Mouse (Mus musculus) heart, postnatal 0 days (tissue): ENCODE measurements around the gene Nobox. TPM values are rescaled to one million over a fixed set of nuclear protein-coding genes. Genes with fewer than 3 reads are reported as not detected.

Source experiments
- ATAC-seq: fragments of 200-750 bp; cut with Nextera tagmentation; 2 replicates; pipeline ENCODE4 v1.8.0; 2017; ENCODE audit warnings: low read depth, moderate number of reproducible peaks, moderate library complexity; ENCODE audit not compliant: insufficient read depth
- DNase-seq: peaks from one replicate; pipeline ENCODE4 v3.0.0-alpha.2; 2016; ENCODE audit warnings: low spot score
- H3K27ac ChIP-seq: fragments of 300-500 bp; sonication (generic); 2 replicates; pipeline ENCODE4 v1.5.1; 2014; ENCODE audit warnings: low read depth, mild to moderate bottlenecking
- H3K27me3 ChIP-seq: fragments of 300-500 bp; sonication (generic); 2 replicates; pipeline ENCODE4 v1.6.1; 2014; ENCODE audit warnings: low read length, mixed read lengths; ENCODE audit not compliant: control insufficient read depth, insufficient read depth
- H3K36me3 ChIP-seq: fragments of 300-500 bp; sonication (generic); replicated peaks from 2 replicates; pipeline ENCODE4 v1.6.1; 2014; ENCODE audit warnings: low read length, mixed read lengths; ENCODE audit not compliant: control insufficient read depth, insufficient read depth
- H3K4me1 ChIP-seq: fragments of 300-500 bp; sonication (generic); 2 replicates; pipeline ENCODE4 v1.6.1; 2014; ENCODE audit warnings: antibody characterized with exemption; ENCODE audit not compliant: control insufficient read depth, insufficient read depth
- H3K4me2 ChIP-seq: fragments of 300-500 bp; sonication (generic); 2 replicates; pipeline ENCODE4 v1.6.1; 2014; ENCODE audit warnings: low read depth, mild to moderate bottlenecking, low read length, moderate library complexity
- H3K4me3 ChIP-seq: fragments of 300-500 bp; sonication (generic); 2 replicates; pipeline ENCODE4 v1.5.1; 2014; ENCODE audit warnings: low read depth, low read length
- H3K9ac ChIP-seq: fragments of 300-500 bp; sonication (generic); replicated peaks from 2 replicates; pipeline ENCODE4 v1.6.1; 2014; ENCODE audit warnings: low read depth, low read length, mixed read lengths
- H3K9me3 ChIP-seq: fragments of 300-500 bp; sonication (generic); replicated peaks from 2 replicates; pipeline ENCODE4 v1.6.1; 2016; ENCODE audit warnings: low read length; ENCODE audit not compliant: control insufficient read depth
- CTCF ChIP-seq: IDR thresholded peaks from 2 replicates; pipeline ENCODE4 v1.5.1; 2016; ENCODE audit warnings: antibody characterized with exemption, control low read depth, low read depth
- EP300 ChIP-seq: IDR thresholded peaks from 2 replicates; pipeline ENCODE4 v1.6.1; 2016; ENCODE audit warnings: antibody characterized with exemption, low read depth
- WGBS: fragments of 180-500 bp; shearing (Covaris S2); extraction: QIAGEN DNeasy Blood & Tissue Kit; methylation state at CpG from one replicate; pipeline ENCODE4 v1.1.7; 2014; 5-methylcytosine and 5-hydroxymethylcytosine counted together
- polyA plus RNA-seq: library from polyadenylated mRNA; unstranded; fragments of >200 nt; fragmentation: Nextera tagmentation; extraction: Ambion mirVana; gene quantifications from 2 replicates; pipeline ENCODE4 v1.2.1, GENCODE M21; 2015
- total RNA-seq: library from RNA; depleted of rRNA; stranded (reverse); fragments of >200 nt; gene quantifications from 2 replicates; pipeline ENCODE4 v1.2.3, GENCODE M21; 2014; ENCODE audit warnings: low replicate concordance

Nobox gene
- total and polyA plus RNA-seq, 2 experiments from 2014 or later = not detected

DNA sequence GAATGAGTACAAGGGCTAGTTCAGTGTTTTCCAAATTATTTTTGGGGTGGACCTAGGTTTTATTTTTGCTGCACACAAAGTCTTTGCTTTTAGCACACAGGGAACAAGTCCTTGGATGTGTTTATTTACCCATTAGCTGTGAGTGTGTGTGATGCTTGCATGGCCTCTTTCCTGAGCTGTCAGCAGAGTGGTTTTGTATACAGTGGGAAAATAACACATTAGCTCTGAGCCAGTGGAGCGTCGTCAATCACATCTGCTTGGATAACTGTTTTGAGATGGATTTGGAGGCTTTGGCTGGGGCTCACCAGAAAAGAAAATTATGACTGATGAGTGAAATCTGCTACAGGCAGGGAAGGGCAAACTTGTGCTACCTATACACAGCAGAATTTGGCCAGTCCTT lies 33.0 kb upstream of the Nobox start:
- Histone ChIP-seq H3K4me3 (no peak overlapping the region), H3K9me3 (no peaks in the 10 kb centered on the region), H3K4me2 (no peak overlapping the region), H3K36me3 (no peaks in the 10 kb centered on the region), H3K4me1 (peaks cover 1% of the 10 kb centered on the region; the same call in 1 of the 2 replicates), H3K27ac (no peak overlapping the region), H3K27me3 (no peaks in the 10 kb centered on the region), H3K9ac (no peak overlapping the region)
- ATAC-seq = no peak
- TF ChIP-seq EP300 (no peak), CTCF (no peak)
- WGBS = 42% methylated on average over 2 of the region's 2 CpGs
- no peak for DNase-seq

GRCm38 (mm10) chr6:43338804-43339203 lies 29.4 kb upstream of the Nobox start:
- ATAC-seq = no peak
- no peak for TF ChIP-seq EP300
- TF ChIP-seq CTCF = no peak
- peaks cover 9% of the 10 kb centered on the region; the same call in 1 of the 2 replicates for H3K4me1 ChIP-seq
- H3K4me2 ChIP-seq = no peak overlapping the region
- H3K27ac ChIP-seq = no peak overlapping the region
- no peak for DNase-seq
- H3K9ac ChIP-seq = no peak overlapping the region
- H3K27me3 ChIP-seq = no peaks in the 10 kb centered on the region
- 69% methylated on average over 2 of the region's 2 CpGs for WGBS
- no peak overlapping the region for H3K4me3 ChIP-seq
- H3K9me3 ChIP-seq = no peaks in the 10 kb centered on the region
- no peaks in the 10 kb centered on the region for H3K36me3 ChIP-seq

DNA sequence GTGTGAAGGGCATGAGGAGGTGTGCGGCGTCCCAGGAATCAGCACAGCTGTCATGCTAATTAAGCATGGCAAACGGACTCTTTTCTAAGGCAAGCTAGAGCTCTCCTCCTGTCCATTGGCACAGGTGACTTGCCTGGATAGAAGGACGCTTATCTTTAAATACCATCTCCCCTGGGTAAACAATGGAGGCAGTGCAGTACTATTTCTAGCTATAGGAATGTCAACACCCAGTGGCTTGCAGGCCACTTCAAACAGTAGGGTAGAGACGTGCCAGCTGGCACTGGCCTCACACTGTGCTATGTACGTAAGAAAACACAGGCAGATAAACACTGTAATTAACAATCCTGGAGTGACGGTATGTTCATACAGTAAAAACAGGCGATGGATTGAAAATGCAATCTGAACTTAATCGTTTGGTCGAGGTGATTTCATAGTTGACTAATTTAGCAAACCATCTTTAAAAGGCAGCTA lies 28.2 kb upstream of the Nobox start:
- H3K9me3 ChIP-seq = no peaks in the 10 kb centered on the region
- H3K4me2 ChIP-seq = peak overlapping the region; percentile 33
- peak overlapping the region; percentile 51 for H3K27ac ChIP-seq
- peak; percentile 80 for DNase-seq
- no peak overlapping the region for H3K4me3 ChIP-seq
- H3K36me3 ChIP-seq = no peaks in the 10 kb centered on the region
- 18% methylated on average over 10 of the region's 10 CpGs for WGBS
- TF ChIP-seq EP300 (no peak), CTCF (no peak)
- H3K4me1 ChIP-seq = peaks cover 9% of the 10 kb centered on the region; the same call in 1 of the 2 replicates
- ATAC-seq = peak; percentile 97
- H3K27me3 ChIP-seq = no peaks in the 10 kb centered on the region
- H3K9ac ChIP-seq = no peak overlapping the region

- H3K27me3 ChIP-seq = no peaks in the 10 kb centered on the region
- no peak overlapping the region for H3K4me3 ChIP-seq
- TF ChIP-seq CTCF = peak; percentile 16; the same call in 1 of the 2 replicates
- TF ChIP-seq EP300 = no peak
- no peaks in the 10 kb centered on the region for H3K36me3 ChIP-seq
- WGBS = 77% methylated on average over 3 of the region's 3 CpGs
- no peaks in the 10 kb centered on the region for H3K9me3 ChIP-seq
- H3K4me2 ChIP-seq = no peak overlapping the region
- no peak for DNase-seq
- no peak for ATAC-seq
- H3K9ac ChIP-seq = no peak overlapping the region
- peaks cover 9% of the 10 kb centered on the region; the same call in 1 of the 2 replicates for H3K4me1 ChIP-seq
- H3K27ac ChIP-seq = no peak overlapping the region
Observed at GRCm38 (mm10) chr6:43335619-43336234, 26.4 kb upstream of the Nobox start.

DNA sequence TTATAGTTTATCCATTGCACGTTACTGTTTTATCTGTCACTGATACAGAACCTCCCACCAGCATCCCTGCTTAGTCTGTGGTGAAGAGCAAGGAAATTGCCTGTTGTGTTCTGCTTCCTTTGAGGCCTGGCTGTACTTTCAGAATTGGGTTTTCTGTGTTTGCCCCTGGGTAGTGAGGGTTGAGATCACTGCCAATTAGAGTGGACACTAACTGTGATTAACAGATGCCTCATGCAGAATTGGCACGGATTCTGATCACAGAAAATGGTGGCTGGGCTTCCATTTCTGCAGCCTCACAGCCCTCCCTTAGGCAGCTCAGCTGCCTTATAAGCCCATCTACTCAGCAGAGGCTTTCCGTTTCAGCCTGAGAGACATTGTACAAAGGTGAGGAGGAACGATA lies 24.1 kb upstream of the Nobox start:
- DNase-seq = no peak
- Histone ChIP-seq H3K4me1 (peaks cover 9% of the 10 kb centered on the region; the same call in 1 of the 2 replicates), H3K9me3 (no peaks in the 10 kb centered on the region), H3K27ac (no peak overlapping the region), H3K27me3 (no peaks in the 10 kb centered on the region), H3K9ac (no peak overlapping the region), H3K4me2 (no peak overlapping the region), H3K36me3 (no peaks in the 10 kb centered on the region), H3K4me3 (no peak overlapping the region)
- WGBS = 57% methylated on average over 4 of the region's 4 CpGs
- TF ChIP-seq CTCF (no peak), EP300 (no peak)
- no peak for ATAC-seq

- H3K9ac ChIP-seq = no peak overlapping the region
- WGBS = 71% methylated on average over 8 of the region's 8 CpGs
- no peaks in the 10 kb centered on the region for H3K9me3 ChIP-seq
- no peaks in the 10 kb centered on the region for H3K36me3 ChIP-seq
- no peak overlapping the region for H3K27ac ChIP-seq
- H3K4me2 ChIP-seq = no peak overlapping the region
- TF ChIP-seq CTCF = no peak
- no peak for TF ChIP-seq EP300
- ATAC-seq = no peak
- DNase-seq = no peak
- H3K27me3 ChIP-seq = no peaks in the 10 kb centered on the region
- H3K4me3 ChIP-seq = no peak overlapping the region
- H3K4me1 ChIP-seq = no peaks in the 10 kb centered on the region
Observed at GRCm38 (mm10) chr6:43312961-43313656, 3.8 kb upstream of the Nobox start.
